Mouse (Mus musculus): ENCODE results near the gene Kazn. TPM values are rescaled to one million over a fixed set of nuclear protein-coding genes. Genes with fewer than 3 reads are reported as not detected.

Kazn gene
- polyA plus RNA-seq, 1 experiment: not detected

GRCm38 (mm10) chr4:142147671-142148070 is 91.5 kb downstream of the Kazn start:
- no peaks in the 10 kb centered on the region for H3K36me3 ChIP-seq (ENCODE audit: control insufficient read depth, insufficient read depth)
- H3K79me3 ChIP-seq (ENCODE audit: low read depth): no peaks in the 10 kb centered on the region
- no peaks in the 10 kb centered on the region for H3K79me2 ChIP-seq (ENCODE audit: control insufficient read depth, insufficient read depth)
- no peaks in the 10 kb centered on the region for H3K27me3 ChIP-seq (ENCODE audit: control insufficient read depth, insufficient read depth, insufficient read length)
- H3ac ChIP-seq (ENCODE audit: control insufficient read depth, insufficient read length, low read depth): no peak overlapping the region
- H3K4me3 ChIP-seq (ENCODE audit: insufficient read depth, poor library complexity, severe bottlenecking): no peak overlapping the region
- TF ChIP-seq FOSL1 (IDR thresholded peaks at IDR 0.05; ENCODE audit: insufficient read depth, low read length, poor library complexity, severe bottlenecking) (no peak), MAX (IDR thresholded peaks at IDR 0.05) (no peak), MYOD1 (IDR thresholded peaks at IDR 0.05; ENCODE audit: control insufficient read depth, insufficient read length, low read depth) (no peak), MYOG (IDR thresholded peaks at IDR 0.05; ENCODE audit: control insufficient read depth, extremely low read depth, insufficient read length) (no peak)

DNA sequence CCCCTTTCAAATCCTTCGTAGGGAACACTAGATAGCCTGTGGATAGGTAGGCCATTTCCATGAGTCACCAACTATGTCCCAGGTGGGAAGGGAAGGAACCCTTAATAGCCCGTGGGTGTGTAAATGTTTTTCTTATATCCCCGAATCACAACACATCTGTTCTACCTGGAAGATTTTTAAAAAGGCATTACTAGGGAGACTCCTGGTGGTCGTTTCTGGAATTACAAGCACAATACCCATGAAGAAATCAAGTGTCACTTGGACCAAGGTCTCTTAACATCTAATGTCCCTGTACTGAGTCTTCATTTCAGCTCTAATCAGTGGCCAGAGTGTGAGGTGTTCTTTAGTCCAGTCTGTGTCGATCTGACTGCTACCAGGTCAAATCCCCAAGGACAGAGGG is 95.1 kb downstream of the Kazn start:
- H3K79me3 ChIP-seq (ENCODE audit: low read depth): no peaks in the 10 kb centered on the region
- no peaks in the 10 kb centered on the region for H3K36me3 ChIP-seq (ENCODE audit: control insufficient read depth, insufficient read depth)
- no peak overlapping the region for H3K4me3 ChIP-seq (ENCODE audit: insufficient read depth, poor library complexity, severe bottlenecking)
- TF ChIP-seq CTCF (IDR thresholded peaks at IDR 0.05; ENCODE audit: control insufficient read depth, insufficient read depth, insufficient read length) (no peak), CEBPB (IDR thresholded peaks at IDR 0.05; ENCODE audit: low read depth) (no peak)
- no peak overlapping the region for H3ac ChIP-seq (ENCODE audit: control insufficient read depth, insufficient read length, low read depth)
- H3K79me2 ChIP-seq (ENCODE audit: control insufficient read depth, insufficient read depth): no peaks in the 10 kb centered on the region
- H3K27me3 ChIP-seq (ENCODE audit: control insufficient read depth, insufficient read depth, insufficient read length): no peaks in the 10 kb centered on the region

DNA sequence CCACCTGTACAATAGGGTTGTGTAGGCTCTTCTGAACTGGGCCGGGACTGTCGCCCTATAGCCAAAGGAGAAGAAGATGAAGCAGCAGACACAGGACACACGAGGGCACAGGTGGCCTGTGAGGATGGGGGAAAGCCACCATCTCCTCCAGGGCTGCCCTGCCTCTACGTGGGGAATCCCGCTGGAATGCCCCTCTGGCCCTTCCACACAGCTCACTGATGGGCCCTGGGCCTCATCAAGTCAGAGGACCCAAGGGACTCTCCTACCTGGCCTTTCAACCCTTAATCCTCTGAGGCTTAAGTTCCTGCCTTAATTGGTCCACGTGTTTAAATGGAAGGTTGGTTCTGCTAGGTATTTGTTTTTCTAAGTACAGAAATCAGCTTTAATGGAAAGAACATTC is 95.9 kb downstream of the Kazn start:
- H3K27me3 ChIP-seq (ENCODE audit: control insufficient read depth, insufficient read depth, insufficient read length): no peaks in the 10 kb centered on the region
- H3K79me2 ChIP-seq (ENCODE audit: control insufficient read depth, insufficient read depth): no peaks in the 10 kb centered on the region
- H3ac ChIP-seq (ENCODE audit: control insufficient read depth, insufficient read length, low read depth): no peak overlapping the region
- no peaks in the 10 kb centered on the region for H3K36me3 ChIP-seq (ENCODE audit: control insufficient read depth, insufficient read depth)
- H3K79me3 ChIP-seq (ENCODE audit: low read depth): no peaks in the 10 kb centered on the region
- H3K4me3 ChIP-seq (ENCODE audit: insufficient read depth, poor library complexity, severe bottlenecking): no peak overlapping the region
- TF ChIP-seq MYOD1 (IDR thresholded peaks at IDR 0.05; ENCODE audit: control insufficient read depth, insufficient read length, low read depth) (no peak), CEBPB (IDR thresholded peaks at IDR 0.05; ENCODE audit: low read depth) (no peak), FOSL1 (IDR thresholded peaks at IDR 0.05; ENCODE audit: insufficient read depth, low read length, poor library complexity, severe bottlenecking) (no peak), MYOG (IDR thresholded peaks at IDR 0.05; ENCODE audit: control insufficient read depth, extremely low read depth, insufficient read length) (no peak)

- Histone ChIP-seq H3ac (ENCODE audit: control insufficient read depth, insufficient read length, low read depth) (no peak overlapping the region), H3K79me2 (ENCODE audit: control insufficient read depth, insufficient read depth) (no peaks in the 10 kb centered on the region), H3K79me3 (ENCODE audit: low read depth) (no peaks in the 10 kb centered on the region), H3K36me3 (ENCODE audit: control insufficient read depth, insufficient read depth) (no peaks in the 10 kb centered on the region), H3K4me3 (ENCODE audit: insufficient read depth, poor library complexity, severe bottlenecking) (no peak overlapping the region), H3K27me3 (ENCODE audit: control insufficient read depth, insufficient read depth, insufficient read length) (no peaks in the 10 kb centered on the region)
- no peak for TF ChIP-seq USF1 (IDR thresholded peaks at IDR 0.05; ENCODE audit: low read depth)
- TF ChIP-seq MYOG (IDR thresholded peaks at IDR 0.05; ENCODE audit: control insufficient read depth, extremely low read depth, insufficient read length): no peak
- no peak for TF ChIP-seq CEBPB (IDR thresholded peaks at IDR 0.05; ENCODE audit: low read depth)
- TF ChIP-seq MAX (IDR thresholded peaks at IDR 0.05): no peak
- TF ChIP-seq MYOD1 (IDR thresholded peaks at IDR 0.05; ENCODE audit: control insufficient read depth, insufficient read length, low read depth): no peak
- TF ChIP-seq FOSL1 (IDR thresholded peaks at IDR 0.05; ENCODE audit: insufficient read depth, low read length, poor library complexity, severe bottlenecking): no peak
Measured at GRCm38 (mm10) chr4:142139729-142140128, 99.5 kb downstream of the Kazn start.

- H3K79me3 ChIP-seq (ENCODE audit: low read depth): no peaks in the 10 kb centered on the region
- no peaks in the 10 kb centered on the region for H3K36me3 ChIP-seq (ENCODE audit: control insufficient read depth, insufficient read depth)
- TF ChIP-seq CTCF (IDR thresholded peaks at IDR 0.05; ENCODE audit: control insufficient read depth, insufficient read depth, insufficient read length): no peak
- no peak for TF ChIP-seq MYOG (IDR thresholded peaks at IDR 0.05; ENCODE audit: control insufficient read depth, extremely low read depth, insufficient read length)
- TF ChIP-seq CEBPB (IDR thresholded peaks at IDR 0.05; ENCODE audit: low read depth): no peak
- TF ChIP-seq MYOD1 (IDR thresholded peaks at IDR 0.05; ENCODE audit: control insufficient read depth, insufficient read length, low read depth): no peak
- TF ChIP-seq MAX (IDR thresholded peaks at IDR 0.05): no peak
- no peak for TF ChIP-seq FOSL1 (IDR thresholded peaks at IDR 0.05; ENCODE audit: insufficient read depth, low read length, poor library complexity, severe bottlenecking)
- TF ChIP-seq USF1 (IDR thresholded peaks at IDR 0.05; ENCODE audit: low read depth): no peak
- no peak overlapping the region for H3K4me3 ChIP-seq (ENCODE audit: insufficient read depth, poor library complexity, severe bottlenecking)
- H3ac ChIP-seq (ENCODE audit: control insufficient read depth, insufficient read length, low read depth): no peak overlapping the region
- H3K27me3 ChIP-seq (ENCODE audit: control insufficient read depth, insufficient read depth, insufficient read length): no peaks in the 10 kb centered on the region
- H3K79me2 ChIP-seq (ENCODE audit: control insufficient read depth, insufficient read depth): no peaks in the 10 kb centered on the region
Measured at GRCm38 (mm10) chr4:142138356-142139099, 100.7 kb downstream of the Kazn start.

GRCm38 (mm10) chr4:142136766-142137503 is 102.3 kb downstream of the Kazn start:
- no peaks in the 10 kb centered on the region for H3K27me3 ChIP-seq (ENCODE audit: control insufficient read depth, insufficient read depth, insufficient read length)
- no peak overlapping the region for H3K4me3 ChIP-seq (ENCODE audit: insufficient read depth, poor library complexity, severe bottlenecking)
- TF ChIP-seq MYOG (IDR thresholded peaks at IDR 0.05; ENCODE audit: control insufficient read depth, extremely low read depth, insufficient read length): no peak
- no peak for TF ChIP-seq CEBPB (IDR thresholded peaks at IDR 0.05; ENCODE audit: low read depth)
- TF ChIP-seq FOSL1 (IDR thresholded peaks at IDR 0.05; ENCODE audit: insufficient read depth, low read length, poor library complexity, severe bottlenecking): no peak
- no peak for TF ChIP-seq MYOD1 (IDR thresholded peaks at IDR 0.05; ENCODE audit: control insufficient read depth, insufficient read length, low read depth)
- no peak for TF ChIP-seq MAX (IDR thresholded peaks at IDR 0.05)
- TF ChIP-seq USF1 (IDR thresholded peaks at IDR 0.05; ENCODE audit: low read depth): no peak
- TF ChIP-seq CTCF (IDR thresholded peaks at IDR 0.05; ENCODE audit: control insufficient read depth, insufficient read depth, insufficient read length): no peak
- no peaks in the 10 kb centered on the region for H3K79me3 ChIP-seq (ENCODE audit: low read depth)
- H3ac ChIP-seq (ENCODE audit: control insufficient read depth, insufficient read length, low read depth): no peak overlapping the region
- H3K36me3 ChIP-seq (ENCODE audit: control insufficient read depth, insufficient read depth): no peaks in the 10 kb centered on the region
- H3K79me2 ChIP-seq (ENCODE audit: control insufficient read depth, insufficient read depth): no peaks in the 10 kb centered on the region

Data from C2C12 (cell line).